Mouse (Mus musculus): ENCODE results near the gene 1700010B08Rik. TPM values are rescaled to one million over a fixed set of nuclear protein-coding genes. Genes with fewer than 3 reads are reported as not detected.
A peak's percentile ranks its signal among the peaks of the same experiment; 100 is the strongest.
"Not testable (repeated sequence)": the region's sequence is repeated elsewhere in the genome, so short reads cannot be mapped to it uniquely, and the experiment has no call there.

Gene 1700010B08Rik
- polyA plus RNA-seq, 1 experiment, result not detected

DNA sequence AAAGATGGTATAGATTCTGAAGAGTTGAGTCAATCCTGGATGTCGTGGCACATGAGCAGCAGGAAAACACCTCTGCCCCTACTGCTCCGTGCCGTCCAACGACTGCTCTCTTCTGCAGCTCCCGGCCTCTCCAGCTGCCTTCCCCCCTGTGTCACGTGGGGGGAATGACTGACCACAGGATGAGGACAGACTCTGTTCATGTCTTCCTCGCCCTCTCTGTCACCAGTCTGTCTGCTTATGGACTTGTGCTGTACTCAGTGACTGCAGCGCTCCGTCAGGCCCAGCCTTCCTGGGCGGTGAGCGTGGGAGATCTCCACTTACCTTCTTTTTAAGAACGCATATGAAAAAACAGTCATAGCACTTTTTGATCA, 16.4 kb upstream of the 1700010B08Rik start:
- Histone ChIP-seq H3K4me3 (ENCODE audit: insufficient read depth, low read depth, low read length) (no peak overlapping the region), H3K27me3 (replicated peaks; ENCODE audit: control insufficient read depth, insufficient read depth, low read length) (no peaks in the 10 kb centered on the region), H3K27ac (ENCODE audit: insufficient read depth, low read depth, low read length) (peak overlapping the region; percentile 44), H3K36me3 (ENCODE audit: control insufficient read depth, insufficient read depth, low read length) (peaks cover 4% of the 10 kb centered on the region; the same call in 1 of the 2 replicates), H3K4me1 (ENCODE audit: control insufficient read depth, insufficient read depth, low read length) (peaks cover 6% of the 10 kb centered on the region; the same call in 1 of the 2 replicates)
- TF ChIP-seq CTCF (conservative IDR thresholded peaks at IDR 0.05; ENCODE audit: insufficient read depth, insufficient read length, low read depth, low read length) (no peak), POLR2A (IDR thresholded peaks at IDR 0.05; ENCODE audit: low read depth, low read length) (no peak)
- 68% methylated on average over 12 of the region's 12 CpGs for WGBS
- no peak for DNase-seq

DNA sequence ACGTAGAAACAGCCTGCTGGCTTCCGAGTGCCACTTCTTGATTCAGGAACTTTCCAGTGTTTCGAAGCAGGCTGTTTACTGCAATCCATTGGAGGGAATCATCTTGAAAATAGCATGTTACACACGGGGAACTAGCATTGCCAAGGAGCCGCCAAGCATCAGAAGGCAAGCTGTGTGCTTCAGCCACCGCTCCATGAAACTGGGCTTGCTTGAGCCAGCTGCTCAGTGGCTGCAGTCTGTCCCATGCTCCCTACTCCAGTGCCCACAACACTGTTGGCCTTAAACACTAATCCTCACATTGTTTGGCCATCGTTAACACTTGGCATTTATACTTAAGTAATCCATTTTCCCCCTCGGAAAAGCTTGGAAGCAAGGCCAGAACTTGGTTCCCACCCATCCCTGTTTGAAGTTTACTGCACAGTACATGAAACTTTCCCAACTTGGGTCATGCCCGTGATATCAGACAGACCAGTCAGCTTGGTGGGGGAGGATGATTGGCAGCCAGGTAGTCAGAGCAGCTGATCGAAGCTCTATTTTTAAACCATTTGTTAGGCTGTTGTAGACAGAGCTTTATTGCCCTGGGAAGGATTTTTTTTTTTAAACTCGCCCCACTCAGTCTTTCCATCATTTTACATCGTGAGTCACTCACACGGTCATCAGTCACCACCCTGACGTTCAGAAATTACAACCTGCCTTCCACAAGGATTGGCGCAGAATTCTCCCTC, 13.2 kb upstream of the 1700010B08Rik start:
- no peak for DNase-seq
- H3K4me3 ChIP-seq (ENCODE audit: insufficient read depth, low read depth, low read length), result no peak overlapping the region
- 81% methylated on average over 15 of the region's 15 CpGs for WGBS
- H3K27ac ChIP-seq (ENCODE audit: insufficient read depth, low read depth, low read length), result no peak overlapping the region
- no peaks in the 10 kb centered on the region for H3K27me3 ChIP-seq (replicated peaks; ENCODE audit: control insufficient read depth, insufficient read depth, low read length)
- TF ChIP-seq POLR2A (IDR thresholded peaks at IDR 0.05; ENCODE audit: low read depth, low read length), result no peak
- TF ChIP-seq CTCF (conservative IDR thresholded peaks at IDR 0.05; ENCODE audit: insufficient read depth, insufficient read length, low read depth, low read length), result no peak
- peaks cover 6% of the 10 kb centered on the region; the same call in 1 of the 2 replicates for H3K4me1 ChIP-seq (ENCODE audit: control insufficient read depth, insufficient read depth, low read length)
- H3K36me3 ChIP-seq (ENCODE audit: control insufficient read depth, insufficient read depth, low read length), result no peaks in the 10 kb centered on the region

DNA sequence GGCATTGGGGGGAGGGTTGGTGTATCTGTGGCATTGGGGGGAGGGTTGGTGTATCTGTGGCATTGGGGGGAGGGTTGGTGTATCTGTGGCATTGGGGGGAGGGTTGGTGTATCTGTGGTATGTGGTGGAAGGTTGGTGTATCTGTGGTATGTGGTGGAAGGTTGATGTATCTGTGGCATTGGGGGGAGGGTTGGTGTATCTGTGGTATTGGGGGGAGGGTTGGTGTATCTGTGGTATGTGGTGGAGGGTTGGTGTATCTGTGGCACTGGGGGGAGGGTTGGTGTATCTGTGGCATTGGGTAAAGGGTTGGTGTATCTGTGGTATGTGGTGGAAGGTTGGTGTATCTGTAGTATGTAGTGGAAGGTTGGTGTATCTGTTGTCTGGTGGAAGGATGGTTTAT, 11.6 kb upstream of the 1700010B08Rik start:
- H3K36me3 ChIP-seq (ENCODE audit: control insufficient read depth, insufficient read depth, low read length); DNase-seq; H3K27me3 ChIP-seq (replicated peaks; ENCODE audit: control insufficient read depth, insufficient read depth, low read length); H3K27ac ChIP-seq (ENCODE audit: insufficient read depth, low read depth, low read length); H3K4me3 ChIP-seq (ENCODE audit: insufficient read depth, low read depth, low read length); H3K4me1 ChIP-seq (ENCODE audit: control insufficient read depth, insufficient read depth, low read length): not testable (repeated sequence)

DNA sequence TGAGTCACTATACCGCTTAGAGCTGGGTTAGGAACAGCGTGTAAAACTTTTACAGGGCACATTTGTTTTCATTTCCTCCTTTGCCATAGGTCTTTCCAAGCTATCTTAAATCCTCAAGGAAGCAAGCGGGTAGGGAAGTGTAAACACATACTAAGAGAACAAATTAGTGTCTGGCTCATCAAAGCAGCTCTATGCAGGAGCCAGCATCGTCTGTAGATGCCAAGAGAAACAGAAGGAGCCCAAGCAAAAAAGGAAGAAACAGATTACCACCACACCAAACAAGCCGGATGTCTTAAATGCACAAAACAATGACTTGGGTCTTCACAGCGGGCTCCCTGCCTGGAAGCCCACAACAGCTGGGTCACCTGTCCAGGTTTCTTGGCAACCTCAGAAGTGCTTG, 9.0 kb upstream of the 1700010B08Rik start:
- WGBS, result 62% methylated on average over 6 of the region's 6 CpGs
- Histone ChIP-seq H3K36me3 (ENCODE audit: control insufficient read depth, insufficient read depth, low read length) (no peaks in the 10 kb centered on the region), H3K27me3 (replicated peaks; ENCODE audit: control insufficient read depth, insufficient read depth, low read length) (no peaks in the 10 kb centered on the region), H3K27ac (ENCODE audit: insufficient read depth, low read depth, low read length) (no peak overlapping the region), H3K4me3 (ENCODE audit: insufficient read depth, low read depth, low read length) (no peak overlapping the region), H3K4me1 (ENCODE audit: control insufficient read depth, insufficient read depth, low read length) (no peaks in the 10 kb centered on the region)
- no peak for TF ChIP-seq CTCF (conservative IDR thresholded peaks at IDR 0.05; ENCODE audit: insufficient read depth, insufficient read length, low read depth, low read length)
- TF ChIP-seq POLR2A (IDR thresholded peaks at IDR 0.05; ENCODE audit: low read depth, low read length), result no peak
- DNase-seq, result no peak

DNA sequence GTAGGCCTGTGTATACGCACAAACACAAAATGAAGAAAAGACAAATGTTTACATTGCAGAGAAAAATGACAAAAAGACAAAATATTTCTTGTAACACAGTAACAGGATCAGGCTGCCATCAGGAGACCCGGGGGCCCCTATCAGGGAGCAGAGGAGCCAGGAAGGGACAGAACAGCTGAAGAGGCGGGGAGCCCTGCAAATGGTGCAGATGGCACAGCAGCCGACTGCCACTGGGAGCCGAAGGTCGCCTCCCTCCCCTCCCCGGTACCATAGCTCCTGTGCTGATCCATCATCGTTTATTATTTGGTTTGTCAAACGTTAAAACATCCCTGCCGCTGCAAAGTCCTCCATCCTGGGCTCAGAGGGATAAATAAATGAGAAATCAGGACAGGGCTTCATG, 6.6 kb upstream of the 1700010B08Rik start:
- no peak for TF ChIP-seq POLR2A (IDR thresholded peaks at IDR 0.05; ENCODE audit: low read depth, low read length)
- no peak for TF ChIP-seq CTCF (conservative IDR thresholded peaks at IDR 0.05; ENCODE audit: insufficient read depth, insufficient read length, low read depth, low read length)
- Histone ChIP-seq H3K27me3 (replicated peaks; ENCODE audit: control insufficient read depth, insufficient read depth, low read length) (no peaks in the 10 kb centered on the region), H3K4me3 (ENCODE audit: insufficient read depth, low read depth, low read length) (no peak overlapping the region), H3K4me1 (ENCODE audit: control insufficient read depth, insufficient read depth, low read length) (no peaks in the 10 kb centered on the region), H3K36me3 (ENCODE audit: control insufficient read depth, insufficient read depth, low read length) (no peaks in the 10 kb centered on the region), H3K27ac (ENCODE audit: insufficient read depth, low read depth, low read length) (no peak overlapping the region)
- WGBS, result 52% methylated on average over 10 of the region's 10 CpGs
- DNase-seq, result no peak

DNA sequence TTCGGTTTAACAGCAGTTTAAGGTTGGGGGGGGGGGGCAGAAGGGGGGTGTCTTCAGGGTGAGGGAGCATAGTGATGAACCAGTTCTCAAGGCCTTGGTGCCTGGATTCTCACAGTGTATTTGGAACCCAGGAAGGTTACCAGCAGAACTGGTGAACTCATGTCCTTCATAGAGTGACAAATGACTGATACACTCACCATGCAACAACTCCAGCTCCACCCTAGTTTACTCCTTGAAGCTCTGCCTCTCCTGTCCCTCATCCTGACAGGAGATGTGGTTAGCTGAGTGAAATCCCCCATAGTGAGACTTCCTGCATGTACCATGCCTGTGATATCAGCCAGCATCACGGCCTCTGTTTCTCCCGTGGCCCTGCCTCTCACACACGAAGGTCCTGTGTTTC, 6.0 kb upstream of the 1700010B08Rik start:
- no peak for DNase-seq
- H3K4me3 ChIP-seq (ENCODE audit: insufficient read depth, low read depth, low read length), result no peak overlapping the region
- WGBS, result 84% methylated on average over 4 of the region's 4 CpGs
- no peaks in the 10 kb centered on the region for H3K36me3 ChIP-seq (ENCODE audit: control insufficient read depth, insufficient read depth, low read length)
- H3K27ac ChIP-seq (ENCODE audit: insufficient read depth, low read depth, low read length), result no peak overlapping the region
- no peaks in the 10 kb centered on the region for H3K27me3 ChIP-seq (replicated peaks; ENCODE audit: control insufficient read depth, insufficient read depth, low read length)
- no peak for TF ChIP-seq CTCF (conservative IDR thresholded peaks at IDR 0.05; ENCODE audit: insufficient read depth, insufficient read length, low read depth, low read length)
- TF ChIP-seq POLR2A (IDR thresholded peaks at IDR 0.05; ENCODE audit: low read depth, low read length), result no peak
- H3K4me1 ChIP-seq (ENCODE audit: control insufficient read depth, insufficient read depth, low read length), result no peaks in the 10 kb centered on the region

DNA sequence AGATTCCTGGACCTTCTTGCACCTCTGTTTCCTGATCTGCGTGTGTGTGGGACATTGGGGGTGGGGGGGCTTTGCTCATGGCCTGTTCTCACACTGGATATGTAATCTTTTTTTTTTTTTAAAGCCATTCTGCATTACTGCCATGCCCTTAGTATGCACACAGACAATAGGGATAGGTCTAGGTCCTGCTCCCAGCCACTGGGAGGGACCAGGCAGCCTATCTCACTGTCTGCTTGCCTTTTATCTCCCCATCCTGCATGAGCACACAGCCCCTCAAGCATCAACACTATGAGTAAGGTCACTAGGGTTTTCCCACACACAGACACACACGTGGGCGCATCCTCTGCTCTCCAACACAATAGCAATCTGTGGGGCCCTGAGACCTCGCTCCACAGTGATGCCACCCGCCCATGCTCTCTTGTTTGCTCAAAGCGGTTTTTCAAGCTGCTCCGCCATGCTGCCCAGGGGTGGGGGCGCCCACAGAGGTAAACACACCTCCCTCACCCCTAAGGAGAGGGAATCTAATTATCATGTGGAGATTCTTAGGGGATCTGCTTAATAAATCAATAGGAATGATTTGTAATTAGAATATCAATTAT, 4.5 kb upstream of the 1700010B08Rik start:
- TF ChIP-seq POLR2A (IDR thresholded peaks at IDR 0.05; ENCODE audit: low read depth, low read length) (no peak), CTCF (conservative IDR thresholded peaks at IDR 0.05; ENCODE audit: insufficient read depth, insufficient read length, low read depth, low read length) (no peak)
- Histone ChIP-seq H3K27ac (ENCODE audit: insufficient read depth, low read depth, low read length) (no peak overlapping the region), H3K4me1 (ENCODE audit: control insufficient read depth, insufficient read depth, low read length) (no peaks in the 10 kb centered on the region), H3K4me3 (ENCODE audit: insufficient read depth, low read depth, low read length) (no peak overlapping the region), H3K36me3 (ENCODE audit: control insufficient read depth, insufficient read depth, low read length) (no peaks in the 10 kb centered on the region), H3K27me3 (replicated peaks; ENCODE audit: control insufficient read depth, insufficient read depth, low read length) (no peaks in the 10 kb centered on the region)
- DNase-seq, result no peak
- 86% methylated on average over 8 of the region's 8 CpGs for WGBS
